Mouse (Mus musculus) liver, adult 2 months (tissue): ENCODE measurements at regions not wholly inside any gene's neighbourhood (a gene's known extent, or its start where the extent isn't known, plus 50 kb on each side); places are given as distances from the start of the nearest gene placed in this dataset.

ENCODE experiments used
- DNase-seq: peaks from one replicate; pipeline ENCODE4 v3.0.0-alpha.2; 2011; ENCODE audit warnings: low read depth, low spot score; ENCODE audit errors: extremely low read depth
- H3K27ac ChIP-seq: fragments of 200-500 bp; replicated peaks from 2 replicates; pipeline ENCODE4 v1.5.1; 2012; ENCODE audit warnings: low read depth, mild to moderate bottlenecking, control low read depth, inconsistent platforms, low read length; ENCODE audit not compliant: insufficient read depth
- H3K27me3 ChIP-seq: fragments of 200-500 bp; 2 replicates; pipeline ENCODE4 v1.6.1; 2012; ENCODE audit warnings: mild to moderate bottlenecking, moderate library complexity, low read length, inconsistent platforms; ENCODE audit not compliant: control insufficient read depth, insufficient read depth
- H3K36me3 ChIP-seq: fragments of 200-500 bp; 2 replicates; pipeline ENCODE4 v1.6.1; 2012; ENCODE audit warnings: low read length, inconsistent platforms; ENCODE audit not compliant: control insufficient read depth, insufficient read depth
- H3K4me1 ChIP-seq: fragments of 200-500 bp; 2 replicates; pipeline ENCODE4 v1.6.1; 2011; ENCODE audit warnings: low read length; ENCODE audit not compliant: control insufficient read depth, insufficient read depth
- H3K4me3 ChIP-seq: fragments of 200-500 bp; 2 replicates; pipeline ENCODE4 v1.5.1; 2011; ENCODE audit warnings: low read depth, mild to moderate bottlenecking, control low read depth, low read length, moderate library complexity; ENCODE audit not compliant: insufficient read depth
- H3K79me2 ChIP-seq: fragments of 200-500 bp; 2 replicates; pipeline ENCODE4 v1.6.1; 2012; ENCODE audit warnings: inconsistent platforms, mild to moderate bottlenecking, low read length, moderate library complexity; ENCODE audit not compliant: control insufficient read depth, insufficient read depth
- H3K9ac ChIP-seq: fragments of 200-500 bp; 2 replicates; pipeline ENCODE4 v1.6.1; 2012; ENCODE audit warnings: low read depth, mild to moderate bottlenecking, control low read depth, inconsistent platforms, low read length
- CTCF ChIP-seq: fragments of 200-500 bp; IDR thresholded peaks from 2 replicates; pipeline ENCODE4 v1.5.1; 2011; ENCODE audit warnings: low read depth, low read length, control low read depth
- POLR2A ChIP-seq: fragments of 200-500 bp; IDR thresholded peaks from 2 replicates; pipeline ENCODE4 v1.6.1; 2011; ENCODE audit warnings: low read length, control low read depth; ENCODE audit not compliant: insufficient read depth; ENCODE audit errors: extremely low read depth
- WGBS: fragments of 180-500 bp; shearing (Covaris S2); methylation state at CpG from one replicate; pipeline ENCODE4 v1.1.7; 2018; 5-methylcytosine and 5-hydroxymethylcytosine counted together

- Histone ChIP-seq H3K4me1 (peaks cover 2% of the 10 kb centered on the region; the same call in 1 of the 2 replicates), H3K27me3 (no peaks in the 10 kb centered on the region), H3K36me3 (no peaks in the 10 kb centered on the region), H3K79me2 (no peaks in the 10 kb centered on the region), H3K27ac (no peak overlapping the region), H3K9ac (no peak overlapping the region), H3K4me3 (no peak overlapping the region)
- WGBS, result 25% methylated on average over 3 of the region's 3 CpGs
- DNase-seq, result peak; percentile 72
- TF ChIP-seq POLR2A (no peak), CTCF (peak; percentile 55)
These were observed 191.9 kb upstream of the C9orf72 start for GRCm38 (mm10) chr4:35417866-35418265.

GRCm38 (mm10) chr4:35413488-35413887 lies 187.5 kb upstream of the C9orf72 start:
- Histone ChIP-seq H3K9ac (no peak overlapping the region), H3K4me1 (peaks cover 2% of the 10 kb centered on the region; the same call in 1 of the 2 replicates), H3K79me2 (no peaks in the 10 kb centered on the region), H3K27ac (no peak overlapping the region), H3K27me3 (no peaks in the 10 kb centered on the region), H3K36me3 (no peaks in the 10 kb centered on the region), H3K4me3 (no peak overlapping the region)
- no peak for TF ChIP-seq CTCF
- TF ChIP-seq POLR2A, result no peak
- no peak for DNase-seq
- 78% methylated on average over 3 of the region's 3 CpGs for WGBS

- no peak overlapping the region for H3K4me3 ChIP-seq
- no peak overlapping the region for H3K9ac ChIP-seq
- no peaks in the 10 kb centered on the region for H3K36me3 ChIP-seq
- H3K79me2 ChIP-seq, result no peaks in the 10 kb centered on the region
- TF ChIP-seq POLR2A (no peak), CTCF (no peak)
- no peaks in the 10 kb centered on the region for H3K27me3 ChIP-seq
- peaks cover 16% of the 10 kb centered on the region for H3K4me1 ChIP-seq
- 35% methylated on average over 7 of the region's 7 CpGs for WGBS
- DNase-seq, result peak; percentile 98
- no peak overlapping the region for H3K27ac ChIP-seq
These were observed 179.5 kb upstream of the C9orf72 start for GRCm38 (mm10) chr4:35405301-35406006.

- Histone ChIP-seq H3K27me3 (no peaks in the 10 kb centered on the region), H3K4me1 (peaks cover 16% of the 10 kb centered on the region), H3K4me3 (no peak overlapping the region), H3K27ac (no peak overlapping the region), H3K36me3 (no peaks in the 10 kb centered on the region), H3K79me2 (no peaks in the 10 kb centered on the region), H3K9ac (no peak overlapping the region)
- peak; percentile 50 for DNase-seq
- 71% methylated on average over 2 of the region's 2 CpGs for WGBS
- TF ChIP-seq POLR2A (no peak), CTCF (no peak)
These were observed 178.1 kb upstream of the C9orf72 start for GRCm38 (mm10) chr4:35404068-35404467.

GRCm38 (mm10) chr4:35403594-35403993 lies 177.6 kb upstream of the C9orf72 start:
- WGBS, result 24% methylated on average over 6 of the region's 6 CpGs
- DNase-seq, result peak; percentile 79
- H3K4me1 ChIP-seq, result peaks cover 16% of the 10 kb centered on the region
- no peak overlapping the region for H3K9ac ChIP-seq
- no peak overlapping the region for H3K27ac ChIP-seq
- H3K79me2 ChIP-seq, result no peaks in the 10 kb centered on the region
- no peak overlapping the region for H3K4me3 ChIP-seq
- H3K36me3 ChIP-seq, result no peaks in the 10 kb centered on the region
- H3K27me3 ChIP-seq, result no peaks in the 10 kb centered on the region
- TF ChIP-seq POLR2A (no peak), CTCF (no peak)
